Mouse (Mus musculus) CH12.LX (cell line): ENCODE data around the gene Diaph2.

Experiments used
- CTCF ChIP-seq, 2 experiments: IDR thresholded peaks in 1 of 2; conservative IDR thresholded peaks in 1 of 2; 2 replicates each; pipeline ENCODE4 v1.5.1; 2011 to 2012; ENCODE audit warnings: low read depth in 2 of 2, low read length in 2 of 2, improper control_type of control experiment in 1 of 2, inconsistent platforms in 1 of 2, mild to moderate bottlenecking in 1 of 2, moderate library complexity in 1 of 2
- EP300 ChIP-seq: IDR thresholded peaks from 2 replicates; pipeline ENCODE4 v1.6.1; 2011; ENCODE audit warnings: low read length, improper control_type of control experiment
- JUND ChIP-seq: conservative IDR thresholded peaks from 2 replicates; pipeline ENCODE4 v1.6.1; 2011; ENCODE audit warnings: low read depth, low read length, improper control_type of control experiment
- MAX ChIP-seq: IDR thresholded peaks from 2 replicates; pipeline ENCODE4 v1.6.1; 2011; ENCODE audit warnings: low read length, improper control_type of control experiment
- MAZ ChIP-seq: IDR thresholded peaks from 2 replicates; pipeline ENCODE4 v1.6.1; 2012; ENCODE audit warnings: low read depth, mild to moderate bottlenecking, inconsistent platforms, low read length, improper control_type of control experiment, moderate library complexity
- MEF2A ChIP-seq: IDR thresholded peaks from 2 replicates; pipeline ENCODE4 v1.6.1; 2014; ENCODE audit warnings: low read depth, mild to moderate bottlenecking, inconsistent platforms, low read length, improper control_type of control experiment, borderline replicate concordance
- MXI1 ChIP-seq: IDR thresholded peaks from 2 replicates; pipeline ENCODE4 v1.6.1; 2011; ENCODE audit warnings: mild to moderate bottlenecking, low read depth, low read length, improper control_type of control experiment
- MYC ChIP-seq: IDR thresholded peaks from 2 replicates; pipeline ENCODE4 v1.6.1; 2011; ENCODE audit warnings: low read depth, mild to moderate bottlenecking, improper control_type of control experiment, low read length
- NELFE ChIP-seq: IDR thresholded peaks from 2 replicates; pipeline ENCODE4 v1.6.1; 2011; ENCODE audit warnings: low read depth, low read length, improper control_type of control experiment
- POLR2A ChIP-seq: IDR thresholded peaks from 2 replicates; pipeline ENCODE4 v1.6.1; 2011; ENCODE audit warnings: low read depth, mild to moderate bottlenecking, improper control_type of control experiment, low read length
- ZC3H11A ChIP-seq: IDR thresholded peaks from 2 replicates; pipeline ENCODE4 v1.6.1; 2012; ENCODE audit warnings: low read depth, mild to moderate bottlenecking, inconsistent platforms, low read length, improper control_type of control experiment
- ZMIZ1 ChIP-seq: IDR thresholded peaks from 2 replicates; pipeline ENCODE4 v1.6.1; 2012; ENCODE audit warnings: low read depth, mild to moderate bottlenecking, inconsistent platforms, low read length, improper control_type of control experiment

GRCm38 (mm10) chrX:129776761-129777160, 27.2 kb downstream of the Diaph2 start:
- no peak for TF ChIP-seq EP300
- no peak for TF ChIP-seq MYC
- TF ChIP-seq CTCF (conservative IDR thresholded peaks at IDR 0.05 in 1 of 2, IDR thresholded peaks at IDR 0.05 in 1 of 2; ENCODE audit: low read depth in 2 of 2, low read length in 2 of 2): no peak
- no peak for TF ChIP-seq POLR2A
- TF ChIP-seq ZMIZ1: no peak
- no peak for TF ChIP-seq MEF2A
- TF ChIP-seq ZC3H11A: no peak
- TF ChIP-seq NELFE: no peak
- no peak for TF ChIP-seq JUND
- no peak for TF ChIP-seq MAZ
- no peak for TF ChIP-seq MXI1
- no peak for TF ChIP-seq MAX
